Mouse (Mus musculus) MEL (cell line): ENCODE measurements around the gene Asb16. TPM values are rescaled to one million over a fixed set of nuclear protein-coding genes. Genes with fewer than 3 reads are reported as not detected.

Experiments
- DNase-seq: peaks from one replicate; pipeline ENCODE4 v3.0.0; 2011; ENCODE audit warnings: low read depth, low spot score
- H3K27ac ChIP-seq: 2 replicates; pipeline ENCODE4 v1.5.1; 2012; ENCODE audit warnings: low read depth, mild to moderate bottlenecking, control low read depth, low read length, moderate library complexity; ENCODE audit not compliant: control insufficient read depth
- H3K27me3 ChIP-seq, 2 experiments: fragments of 150-350 bp in 1 of 2; sonication (generic) in 1 of 2; 2 replicates each; pipeline ENCODE4 v1.6.1; 2012; ENCODE audit warnings: low read length in 2 of 2, mild to moderate bottlenecking in 2 of 2, improper control_type of control experiment in 1 of 2, moderate library complexity in 1 of 2; ENCODE audit not compliant: insufficient read depth in 2 of 2, control insufficient read depth in 1 of 2
- H3K36me3 ChIP-seq, 2 experiments: 2 replicates each; pipeline ENCODE4 v1.6.1; 2012 to 2014; ENCODE audit warnings: low read length in 2 of 2, improper control_type of control experiment in 1 of 2, inconsistent platforms in 1 of 2, mild to moderate bottlenecking in 1 of 2; ENCODE audit not compliant: insufficient read depth in 2 of 2, control insufficient read depth in 1 of 2
- H3K4me1 ChIP-seq, 2 experiments: fragments of 150-350 bp in 1 of 2; sonication (generic) in 1 of 2; 2 replicates each; pipeline ENCODE4 v1.6.1; 2012; ENCODE audit warnings: low read length in 2 of 2, improper control_type of control experiment in 1 of 2, mild to moderate bottlenecking in 1 of 2; ENCODE audit not compliant: insufficient read depth in 2 of 2, control insufficient read depth in 1 of 2
- H3K4me3 ChIP-seq, 2 experiments: fragments of 150-350 bp in 1 of 2; sonication (generic) in 1 of 2; 2 replicates each; pipeline ENCODE4 v1.5.1; 2012; ENCODE audit warnings: low read depth in 2 of 2, low read length in 2 of 2, mild to moderate bottlenecking in 2 of 2, moderate library complexity in 2 of 2, control low read depth in 1 of 2, improper control_type of control experiment in 1 of 2; ENCODE audit not compliant: control insufficient read depth in 1 of 2, insufficient read depth in 1 of 2
- H3K79me2 ChIP-seq: 2 replicates; pipeline ENCODE4 v1.6.1; 2012; ENCODE audit warnings: mild to moderate bottlenecking, low read length, moderate library complexity; ENCODE audit not compliant: control insufficient read depth, poor library complexity, insufficient read depth
- H3K9ac ChIP-seq: 2 replicates; pipeline ENCODE4 v1.6.1; 2012; ENCODE audit warnings: low read depth, mild to moderate bottlenecking, control low read depth, low read length, moderate library complexity; ENCODE audit not compliant: control insufficient read depth, poor library complexity, severe bottlenecking
- H3K9me3 ChIP-seq: fragments of 150-350 bp; sonication (generic); replicated peaks from 2 replicates; pipeline ENCODE4 v1.6.1; 2012; ENCODE audit warnings: mild to moderate bottlenecking, low read length, improper control_type of control experiment, moderate library complexity; ENCODE audit not compliant: insufficient read depth
- BHLHE40 ChIP-seq: IDR thresholded peaks from 2 replicates; pipeline ENCODE4 v1.6.1; 2012; ENCODE audit warnings: low read depth, mild to moderate bottlenecking, inconsistent platforms, low read length, improper control_type of control experiment, borderline replicate concordance
- ELF1 ChIP-seq: IDR thresholded peaks from 2 replicates; pipeline ENCODE4 v1.6.1; 2014; ENCODE audit warnings: low read depth, mild to moderate bottlenecking, inconsistent platforms, low read length, improper control_type of control experiment, moderate library complexity
- EP300 ChIP-seq, 2 experiments: IDR thresholded peaks; 2 replicates each; pipeline ENCODE4 v1.6.1; 2011; ENCODE audit warnings: improper control_type of control experiment in 2 of 2, low read length in 2 of 2, low read depth in 1 of 2, mild to moderate bottlenecking in 1 of 2
- ETS1 ChIP-seq: IDR thresholded peaks from 2 replicates; pipeline ENCODE4 v1.6.1; 2012; ENCODE audit warnings: low read depth, mild to moderate bottlenecking, inconsistent platforms, low read length, improper control_type of control experiment, moderate library complexity
- JUND ChIP-seq: IDR thresholded peaks from 2 replicates; pipeline ENCODE4 v1.6.1; 2011; ENCODE audit warnings: low read depth, mild to moderate bottlenecking, improper control_type of control experiment, low read length
- KAT2A ChIP-seq: conservative IDR thresholded peaks from 2 replicates; pipeline ENCODE4 v1.6.1; 2012; ENCODE audit warnings: low read depth, low read length, improper control_type of control experiment, inconsistent platforms
- MAFK ChIP-seq: IDR thresholded peaks from 2 replicates; pipeline ENCODE4 v1.6.1; 2011; ENCODE audit warnings: low read depth, mild to moderate bottlenecking, low read length, improper control_type of control experiment, borderline replicate concordance
- MAX ChIP-seq: IDR thresholded peaks from 2 replicates; pipeline ENCODE4 v1.6.1; 2011; ENCODE audit warnings: low read length, improper control_type of control experiment
- MAZ ChIP-seq: IDR thresholded peaks from 2 replicates; pipeline ENCODE4 v1.6.1; 2012; ENCODE audit warnings: low read depth, mild to moderate bottlenecking, inconsistent platforms, low read length, improper control_type of control experiment
- MEF2A ChIP-seq: IDR thresholded peaks from 2 replicates; pipeline ENCODE4 v1.6.1; 2014; ENCODE audit warnings: low read depth, mild to moderate bottlenecking, inconsistent platforms, low read length, improper control_type of control experiment; ENCODE audit not compliant: poor library complexity, insufficient replicate concordance, severe bottlenecking; ENCODE audit errors: extremely low read depth
- MYB ChIP-seq: IDR thresholded peaks from 2 replicates; pipeline ENCODE4 v1.6.1; 2011; ENCODE audit warnings: mild to moderate bottlenecking, low read depth, low read length, improper control_type of control experiment
- NELFE ChIP-seq: IDR thresholded peaks from 2 replicates; pipeline ENCODE4 v1.6.1; 2011; ENCODE audit warnings: low read depth, low read length, improper control_type of control experiment
- POLR2A ChIP-seq, 2 experiments: IDR thresholded peaks; 2 replicates each; pipeline ENCODE4 v1.6.1; 2011 to 2012; ENCODE audit warnings: low read length in 2 of 2, mild to moderate bottlenecking in 2 of 2, control low read depth in 1 of 2, improper control_type of control experiment in 1 of 2, low read depth in 1 of 2, moderate library complexity in 1 of 2; ENCODE audit not compliant: control insufficient read depth in 1 of 2, insufficient read depth in 1 of 2, poor library complexity in 1 of 2
- POLR2AphosphoS2 ChIP-seq: IDR thresholded peaks from 2 replicates; pipeline ENCODE4 v1.6.1; 2011; ENCODE audit warnings: low read length, improper control_type of control experiment
- SIN3A ChIP-seq: IDR thresholded peaks from 2 replicates; pipeline ENCODE4 v1.6.1; 2012; ENCODE audit warnings: low read length, improper control_type of control experiment, inconsistent platforms
- SMC3 ChIP-seq: IDR thresholded peaks from 2 replicates; pipeline ENCODE4 v1.6.1; 2011; ENCODE audit warnings: low read depth, low read length, improper control_type of control experiment
- TBP ChIP-seq: IDR thresholded peaks from 2 replicates; pipeline ENCODE4 v1.8.0; 2011; ENCODE audit warnings: low read depth, low read length, improper control_type of control experiment
- TCF12 ChIP-seq: IDR thresholded peaks from 2 replicates; pipeline ENCODE4 v1.6.1; 2014; ENCODE audit warnings: low read depth, mild to moderate bottlenecking, inconsistent platforms, low read length, improper control_type of control experiment, moderate library complexity
- USF2 ChIP-seq, 2 experiments: IDR thresholded peaks; 2 replicates each; pipeline ENCODE4 v1.6.1; 2011 to 2012; ENCODE audit warnings: improper control_type of control experiment in 2 of 2, low read length in 2 of 2, borderline replicate concordance in 1 of 2, inconsistent platforms in 1 of 2, low read depth in 1 of 2, mild to moderate bottlenecking in 1 of 2; ENCODE audit not compliant: insufficient read depth in 1 of 2
- ZC3H11A ChIP-seq: IDR thresholded peaks from 2 replicates; pipeline ENCODE4 v1.6.1; 2012; ENCODE audit warnings: low read depth, mild to moderate bottlenecking, inconsistent platforms, low read length, improper control_type of control experiment
- ZKSCAN1 ChIP-seq: IDR thresholded peaks from 2 replicates; pipeline ENCODE4 v1.6.1; 2012; ENCODE audit warnings: low read depth, mild to moderate bottlenecking, inconsistent platforms, low read length, improper control_type of control experiment, moderate library complexity
- ZNF384 ChIP-seq: IDR thresholded peaks from 2 replicates; pipeline ENCODE4 v1.6.1; 2012; ENCODE audit warnings: low read depth, mild to moderate bottlenecking, inconsistent platforms, low read length, improper control_type of control experiment
- polyA plus RNA-seq, 2 experiments: library from polyadenylated mRNA; stranded (reverse) in 1 of 2; unstranded in 1 of 2; fragments of >175 nt in 1 of 2; fragments of >200 nt in 1 of 2; gene quantifications; 2 replicates each; pipeline versions ENCODE4 v1.2.1 to v1.2.4; 2012; ENCODE audit warnings: low replicate concordance in 2 of 2, low read depth in 1 of 2; ENCODE audit not compliant: insufficient read length in 2 of 2, insufficient read depth in 1 of 2, missing spikeins in 1 of 2
- total RNA-seq: library from RNA; depleted of rRNA; stranded (reverse); fragments of 300-350 nt; gene quantifications from 2 replicates; pipeline ENCODE4 v1.2.3, GENCODE M21; 2012

Asb16 gene
- total and polyA plus RNA-seq, 3 experiments: 4.4 to 8.5 TPM; not detected in 1

- TF ChIP-seq JUND (0 out of 2 replicates have a peak, but pooled peaks have one; percentile 26), KAT2A (no peak), ZNF384 (peak; percentile 99), ELF1 (0 out of 2 replicates have a peak, but pooled peaks have one; percentile 23), BHLHE40 (peak; percentile 62), USF2 (IDR thresholded peaks at IDR 0.05; ENCODE audit: borderline replicate concordance in 1 of 2, insufficient read depth in 1 of 2, low read depth in 1 of 2, low read length in 2 of 2) (no peak), MAX (peak; percentile 72), ZC3H11A (peak; percentile 61), TBP (peak; percentile 47; the same call in 1 of the 2 replicates), POLR2A (IDR thresholded peaks at IDR 0.05; ENCODE audit: control insufficient read depth in 1 of 2, insufficient read depth in 1 of 2, low read depth in 1 of 2, low read length in 2 of 2, poor library complexity in 1 of 2) (no peak), SMC3 (peak; percentile 87), NELFE (no peak), ETS1 (peak; percentile 49; the same call in 1 of the 2 replicates), TCF12 (no peak), SIN3A (peak; percentile 84), MYB (no peak)
Observed at GRCm38 (mm10) chr11:102299839-102300238, 31.3 kb downstream of the Asb16 start (continued).

- Histone ChIP-seq H3K4me3 (no peak overlapping the region), H3K9me3 (no peaks in the 10 kb centered on the region), H3K36me3 (peaks cover 0 to 6% of the 10 kb centered on the region in 2 experiments; a peak in 3 of 4 replicates), H3K9ac (no peak overlapping the region), H3K27me3 (no peaks in the 10 kb centered on the region), H3K4me1 (peaks cover 2 to 4% of the 10 kb centered on the region in 2 experiments; a peak in 2 of 4 replicates), H3K79me2 (no peaks in the 10 kb centered on the region), H3K27ac (no peak overlapping the region)
- no peak for DNase-seq
- no peak for TF ChIP-seq NELFE
- TF ChIP-seq EP300 (IDR thresholded peaks at IDR 0.05; ENCODE audit: low read depth in 1 of 2, low read length in 2 of 2): no peak
- no peak for TF ChIP-seq TCF12
- no peak for TF ChIP-seq TBP
- TF ChIP-seq MAFK: no peak
- TF ChIP-seq POLR2AphosphoS2: no peak
- no peak for TF ChIP-seq MEF2A
- TF ChIP-seq ZKSCAN1: no peak
- TF ChIP-seq MAZ: no peak
Observed at GRCm38 (mm10) chr11:102304141-102304540, 35.6 kb downstream of the Asb16 start.
